Comparison of ENCODE assay signal across 23 mouse cellular contexts in the genomic region with DNA sequence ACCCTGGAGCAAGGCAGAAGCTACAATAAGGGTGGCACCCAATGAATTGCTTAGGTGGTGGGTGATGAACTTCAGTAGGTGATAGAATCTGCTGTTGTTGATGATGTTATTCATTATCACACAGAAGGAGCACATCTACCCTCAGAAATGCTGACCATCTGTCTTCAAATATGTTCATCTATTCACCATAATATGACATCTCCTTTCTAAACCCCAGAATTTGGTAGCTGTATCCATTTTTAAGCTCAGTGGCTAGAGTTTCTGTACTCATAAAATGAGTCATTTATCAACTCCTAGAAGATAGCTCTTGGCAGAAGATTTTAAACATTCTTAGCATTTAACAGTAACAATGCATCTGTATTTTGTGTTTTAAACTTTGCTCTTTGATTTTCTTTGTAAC.
"Had no signal": no experiment of that assay in that cellular context is flagged by ENCODE, and none has a peak within 500 bp of the region (broad histone marks: within the 10 kb centered on the region; RNA-seq: fewer than 3 reads in every experiment).

No protein-coding gene starts in this region.

- DNase-seq: kidney, adult 2 months; kidney, postnatal 25 days; liver; lung, adult 18-20 months; lung, postnatal 10 days; lung, postnatal 36 days; retina, postnatal 1 day; right cerebral cortex, postnatal 4 days; thymus, postnatal 25 days had no signal

- ATAC-seq: intestine, postnatal 0 days; liver, embryonic 12.5 days; midbrain, embryonic 13.5 days; midbrain, embryonic 16.5 days had no signal

- H3K4me3 ChIP-seq: limb, embryonic 10.5 days; limb, embryonic 13.5 days; liver, embryonic 12.5 days; liver, embryonic 15.5 days; lung, embryonic 15.5 days; megakaryocyte, embryonic 14.5 days; midbrain, embryonic 10.5 days; midbrain, embryonic 13.5 days; myocyte; neural tube, embryonic 13.5 days had no signal

- H3K27ac ChIP-seq: kidney, postnatal 0 days; limb, embryonic 10.5 days; limb, embryonic 13.5 days; liver, embryonic 12.5 days; liver, embryonic 15.5 days; lung, embryonic 15.5 days; midbrain, embryonic 10.5 days; midbrain, embryonic 13.5 days; neural tube, embryonic 13.5 days; stomach, postnatal 0 days had no signal
